Mouse (Mus musculus) lung, embryonic 14.5 days (tissue): ENCODE measurements around the gene Rgs12. TPM values are rescaled to one million over a fixed set of nuclear protein-coding genes. Genes with fewer than 3 reads are reported as not detected.

ENCODE experiments used
- ATAC-seq: fragments of 200-750 bp; cut with Nextera tagmentation; 2 replicates; pipeline ENCODE4 v1.8.0; 2017; ENCODE audit warnings: mild to moderate bottlenecking, moderate TSS enrichment, moderate library complexity; ENCODE audit not compliant: insufficient read depth
- DNase-seq: peaks from one replicate; pipeline ENCODE4 v3.0.0-alpha.2; 2015
- H3K27ac ChIP-seq: fragments of 300-500 bp; sonication (generic); 2 replicates; pipeline ENCODE4 v1.5.1; 2014; ENCODE audit warnings: low read depth, mild to moderate bottlenecking, moderate library complexity
- H3K27me3 ChIP-seq: fragments of 300-500 bp; sonication (generic); 2 replicates; pipeline ENCODE4 v1.6.1; 2014; ENCODE audit warnings: low read length, control low read depth; ENCODE audit not compliant: insufficient read depth
- H3K36me3 ChIP-seq: fragments of 300-500 bp; sonication (generic); 2 replicates; pipeline ENCODE4 v1.6.1; 2014; ENCODE audit warnings: control low read depth; ENCODE audit not compliant: insufficient read depth
- H3K4me1 ChIP-seq: fragments of 300-500 bp; sonication (generic); 2 replicates; pipeline ENCODE4 v1.6.1; 2014; ENCODE audit warnings: antibody characterized with exemption, control low read depth; ENCODE audit not compliant: insufficient read depth
- H3K4me2 ChIP-seq: fragments of 300-500 bp; sonication (generic); 2 replicates; pipeline ENCODE4 v1.6.1; 2014; ENCODE audit warnings: mild to moderate bottlenecking
- H3K4me3 ChIP-seq: fragments of 300-500 bp; sonication (generic); 2 replicates; pipeline ENCODE4 v1.5.1; 2014; ENCODE audit warnings: low read depth, low read length
- H3K9ac ChIP-seq: fragments of 300-500 bp; sonication (generic); 2 replicates; pipeline ENCODE4 v1.6.1; 2014
- H3K9me3 ChIP-seq: fragments of 300-500 bp; sonication (generic); 2 replicates; pipeline ENCODE4 v1.6.1; 2016; ENCODE audit warnings: low read depth, low read length, control low read depth
- CTCF ChIP-seq: IDR thresholded peaks from 2 replicates; pipeline ENCODE4 v1.5.1; 2016; ENCODE audit warnings: antibody characterized with exemption, low read depth
- WGBS: fragments of 180-500 bp; shearing (Covaris S2); extraction: QIAGEN DNeasy Blood & Tissue Kit; methylation state at CpG from one replicate; pipeline ENCODE4 v1.1.7; 2014; 5-methylcytosine and 5-hydroxymethylcytosine counted together
- polyA plus RNA-seq: library from polyadenylated mRNA; unstranded; fragments of >200 nt; fragmentation: Nextera tagmentation; extraction: Ambion mirVana; gene quantifications from 2 replicates; pipeline ENCODE4 v1.2.1, GENCODE M21; 2014

The Rgs12 gene
- polyA plus RNA-seq, 1 experiment from 2014 or later = 31.4 TPM

- no peak for DNase-seq
- no peaks in the 10 kb centered on the region for H3K27me3 ChIP-seq
- H3K4me1 ChIP-seq = no peaks in the 10 kb centered on the region
- TF ChIP-seq CTCF = no peak
- ATAC-seq = no peak
- no peak overlapping the region for H3K9ac ChIP-seq
- 75% methylated on average over 3 of the region's 3 CpGs for WGBS
- H3K4me3 ChIP-seq = no peak overlapping the region
- H3K27ac ChIP-seq = no peak overlapping the region
- no peaks in the 10 kb centered on the region for H3K9me3 ChIP-seq
- no peak overlapping the region for H3K4me2 ChIP-seq
- H3K36me3 ChIP-seq = 0 out of 2 replicates have a peak, but pooled peaks cover 16% of the 10 kb centered on the region
These were observed 30.5 kb upstream of the Rgs12 start for GRCm38 (mm10) chr5:34918785-34919184.

GRCm38 (mm10) chr5:34922531-34922930 lies 26.7 kb upstream of the Rgs12 start:
- WGBS = 71% methylated on average over 6 of the region's 6 CpGs
- H3K9me3 ChIP-seq = no peaks in the 10 kb centered on the region
- H3K9ac ChIP-seq = no peak overlapping the region
- ATAC-seq = no peak
- no peaks in the 10 kb centered on the region for H3K4me1 ChIP-seq
- H3K27ac ChIP-seq = no peak overlapping the region
- DNase-seq = no peak
- TF ChIP-seq CTCF = no peak
- no peak overlapping the region for H3K4me3 ChIP-seq
- H3K36me3 ChIP-seq = 0 out of 2 replicates have a peak, but pooled peaks cover 16% of the 10 kb centered on the region
- no peak overlapping the region for H3K4me2 ChIP-seq
- no peaks in the 10 kb centered on the region for H3K27me3 ChIP-seq

GRCm38 (mm10) chr5:34923920-34924319 lies 25.3 kb upstream of the Rgs12 start:
- Histone ChIP-seq H3K27me3 (no peaks in the 10 kb centered on the region), H3K4me2 (no peak overlapping the region), H3K9me3 (no peaks in the 10 kb centered on the region), H3K27ac (no peak overlapping the region), H3K9ac (no peak overlapping the region), H3K36me3 (0 out of 2 replicates have a peak, but pooled peaks cover 16% of the 10 kb centered on the region), H3K4me3 (no peak overlapping the region), H3K4me1 (no peaks in the 10 kb centered on the region)
- DNase-seq (no peak), ATAC-seq (no peak)
- WGBS = 85% methylated on average over 4 of the region's 4 CpGs
- TF ChIP-seq CTCF = no peak

GRCm38 (mm10) chr5:34924519-34924918 lies 24.7 kb upstream of the Rgs12 start:
- Histone ChIP-seq H3K27ac (no peak overlapping the region), H3K9ac (no peak overlapping the region), H3K9me3 (no peaks in the 10 kb centered on the region), H3K27me3 (no peaks in the 10 kb centered on the region), H3K4me1 (no peaks in the 10 kb centered on the region), H3K36me3 (0 out of 2 replicates have a peak, but pooled peaks cover 16% of the 10 kb centered on the region), H3K4me2 (no peak overlapping the region), H3K4me3 (no peak overlapping the region)
- 75% methylated on average over 7 of the region's 7 CpGs for WGBS
- no peak for TF ChIP-seq CTCF
- ATAC-seq (no peak), DNase-seq (no peak)

- DNase-seq = no peak
- H3K4me3 ChIP-seq = no peak overlapping the region
- H3K4me1 ChIP-seq = peaks cover 2% of the 10 kb centered on the region; the same call in 1 of the 2 replicates
- TF ChIP-seq CTCF = no peak
- WGBS = 89% methylated on average over 4 of the region's 4 CpGs
- H3K36me3 ChIP-seq = 0 out of 2 replicates have a peak, but pooled peaks cover 7% of the 10 kb centered on the region
- ATAC-seq = no peak
- no peak overlapping the region for H3K4me2 ChIP-seq
- no peak overlapping the region for H3K27ac ChIP-seq
- no peak overlapping the region for H3K9ac ChIP-seq
- H3K9me3 ChIP-seq = no peaks in the 10 kb centered on the region
- no peaks in the 10 kb centered on the region for H3K27me3 ChIP-seq
These were observed 21.6 kb upstream of the Rgs12 start for GRCm38 (mm10) chr5:34927648-34928047.

- no peaks in the 10 kb centered on the region for H3K36me3 ChIP-seq
- H3K27ac ChIP-seq = no peak overlapping the region
- peaks cover 2% of the 10 kb centered on the region; the same call in 1 of the 2 replicates for H3K4me1 ChIP-seq
- H3K27me3 ChIP-seq = no peaks in the 10 kb centered on the region
- ATAC-seq (no peak), DNase-seq (no peak)
- H3K9me3 ChIP-seq = no peaks in the 10 kb centered on the region
- H3K4me3 ChIP-seq = no peak overlapping the region
- no peak overlapping the region for H3K4me2 ChIP-seq
- 85% methylated on average over 9 of the region's 9 CpGs for WGBS
- no peak for TF ChIP-seq CTCF
- no peak overlapping the region for H3K9ac ChIP-seq
These were observed 18.9 kb upstream of the Rgs12 start for GRCm38 (mm10) chr5:34930151-34930975.

GRCm38 (mm10) chr5:34931091-34931490 lies 18.2 kb upstream of the Rgs12 start:
- ATAC-seq (no peak), DNase-seq (no peak)
- no peak for TF ChIP-seq CTCF
- Histone ChIP-seq H3K4me3 (no peak overlapping the region), H3K27me3 (no peaks in the 10 kb centered on the region), H3K27ac (no peak overlapping the region; the same call in 1 of the 2 replicates), H3K9me3 (no peaks in the 10 kb centered on the region), H3K9ac (no peak overlapping the region), H3K36me3 (no peaks in the 10 kb centered on the region), H3K4me1 (peaks cover 2% of the 10 kb centered on the region; the same call in 1 of the 2 replicates), H3K4me2 (no peak overlapping the region)
- 54% methylated on average over 2 of the region's 2 CpGs for WGBS
